Mouse (Mus musculus) heart, embryonic 12.5 days (tissue): ENCODE measurements around the gene Zfp207. TPM values are rescaled to one million over a fixed set of nuclear protein-coding genes. Genes with fewer than 3 reads are reported as not detected.
"Not testable (repeated sequence)": the region's sequence is repeated elsewhere in the genome, so short reads cannot be mapped to it uniquely, and the experiment has no call there.

Experiments used
- ATAC-seq: fragments of 200-750 bp; cut with Nextera tagmentation; 2 replicates; pipeline ENCODE4 v1.8.0; 2017; ENCODE audit warnings: moderate TSS enrichment, moderate library complexity; ENCODE audit not compliant: insufficient number of reproducible peaks, low FRiP score
- H3K27ac ChIP-seq: fragments of 300-500 bp; sonication (generic); 2 replicates; pipeline ENCODE4 v1.5.1; 2016; ENCODE audit warnings: mild to moderate bottlenecking, moderate library complexity; ENCODE audit not compliant: poor library complexity, severe bottlenecking
- H3K27me3 ChIP-seq: fragments of 300-500 bp; sonication (generic); replicated peaks from 2 replicates; pipeline ENCODE4 v1.6.1; 2016; ENCODE audit warnings: mild to moderate bottlenecking, moderate library complexity
- H3K36me3 ChIP-seq: fragments of 300-500 bp; sonication (generic); 2 replicates; pipeline ENCODE4 v1.6.1; 2016; ENCODE audit warnings: mild to moderate bottlenecking, moderate library complexity
- H3K4me1 ChIP-seq: fragments of 300-500 bp; sonication (generic); replicated peaks from 2 replicates; pipeline ENCODE4 v1.6.1; 2016; ENCODE audit warnings: mild to moderate bottlenecking
- H3K4me2 ChIP-seq: fragments of 300-500 bp; sonication (generic); 2 replicates; pipeline ENCODE4 v1.6.1; 2016; ENCODE audit warnings: mild to moderate bottlenecking, moderate library complexity
- H3K4me3 ChIP-seq: fragments of 300-500 bp; sonication (generic); 2 replicates; pipeline ENCODE4 v1.5.1; 2016; ENCODE audit warnings: mild to moderate bottlenecking
- H3K9ac ChIP-seq: fragments of 300-500 bp; sonication (generic); 2 replicates; pipeline ENCODE4 v1.6.1; 2016; ENCODE audit warnings: mild to moderate bottlenecking, moderate library complexity
- H3K9me3 ChIP-seq: fragments of 300-500 bp; sonication (generic); replicated peaks from 2 replicates; pipeline ENCODE4 v1.6.1; 2016; ENCODE audit warnings: mild to moderate bottlenecking, moderate library complexity
- WGBS: fragments of 180-500 bp; shearing (Covaris S2); methylation state at CpG from one replicate; pipeline ENCODE4 v1.1.7; 2016; 5-methylcytosine and 5-hydroxymethylcytosine counted together
- polyA plus RNA-seq: library from polyadenylated mRNA; unstranded; fragments of >200 nt; fragmentation: Nextera tagmentation; extraction: Ambion mirVana; gene quantifications from 2 replicates; pipeline ENCODE4 v1.2.1, GENCODE M21; 2016

The Zfp207 gene
- polyA plus RNA-seq = 168 and 169 TPM in 2 replicates

GRCm38 (mm10) chr11:80383019-80383625, at the start of gene Zfp207:
TSS of gene Zfp207 (plus strand) at chr11:80383279.
- Histone ChIP-seq H3K27me3 (no peaks in the 10 kb centered on the region), H3K9me3 (no peaks in the 10 kb centered on the region), H3K27ac (peak within 1 kb of the TSS; percentile 90), H3K4me3 (peak within 1 kb of the TSS; percentile 97), H3K4me1 (peaks cover 19% of the 10 kb centered on the region), H3K9ac (peak within 1 kb of the TSS; percentile 98), H3K36me3 (peaks cover 20% of the 10 kb centered on the region), H3K4me2 (peak within 1 kb of the TSS; percentile 85)
- ATAC-seq = peak; percentile 95
- WGBS = under 1% methylated on average over 33 of the region's 33 CpGs

DNA sequence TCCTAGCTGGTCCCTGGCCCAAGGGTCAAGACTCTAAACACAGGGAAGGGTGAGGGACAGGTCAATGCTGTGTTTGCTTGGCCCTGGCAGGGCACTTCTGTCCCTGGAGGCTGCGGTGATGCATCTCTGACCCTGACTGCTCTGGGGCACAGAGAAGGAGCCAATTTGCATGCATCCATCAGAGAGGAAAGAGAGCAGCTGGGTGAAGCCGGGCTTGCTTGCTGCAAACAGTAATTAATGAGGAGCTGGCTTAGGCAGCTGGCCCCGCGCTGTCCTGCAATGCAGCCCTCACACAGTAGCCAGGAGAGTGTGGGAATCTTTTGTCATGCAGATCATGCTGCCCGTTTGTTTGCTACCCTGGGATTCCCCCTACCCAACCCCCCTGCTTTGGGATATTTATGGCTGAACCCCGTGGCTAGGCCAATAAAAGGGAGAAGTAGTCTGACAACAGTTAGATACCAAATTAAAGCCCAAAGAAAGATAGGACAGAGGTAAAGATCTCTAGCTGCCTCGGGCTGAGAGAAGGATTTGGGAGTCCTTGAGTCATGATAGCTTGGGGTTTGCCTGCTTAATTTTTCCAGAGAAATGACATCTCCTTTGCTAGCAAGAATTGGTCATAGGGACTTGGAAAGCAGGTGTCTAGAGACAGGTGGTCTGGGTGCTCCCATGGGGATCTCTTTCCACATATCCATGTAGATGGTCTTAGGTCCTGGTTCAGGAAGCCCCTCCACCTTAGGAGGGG, 47.3 kb upstream of the Zfp207 start:
- no peak for ATAC-seq
- Histone ChIP-seq H3K36me3 (no peaks in the 10 kb centered on the region), H3K9ac (no peak overlapping the region), H3K9me3 (no peaks in the 10 kb centered on the region), H3K4me2 (0 out of 2 replicates have a peak overlapping the region, but pooled peaks have one; percentile 8), H3K27me3 (peaks cover 24% of the 10 kb centered on the region), H3K4me3 (no peak overlapping the region), H3K4me1 (peaks cover 12% of the 10 kb centered on the region), H3K27ac (no peak overlapping the region)
- 10% methylated on average over 7 of the region's 7 CpGs for WGBS

- Histone ChIP-seq H3K36me3 (no peaks in the 10 kb centered on the region), H3K27ac (no peak overlapping the region), H3K9ac (no peak overlapping the region), H3K9me3 (no peaks in the 10 kb centered on the region), H3K4me3 (no peak overlapping the region), H3K4me1 (peaks cover 12% of the 10 kb centered on the region), H3K27me3 (peaks cover 24% of the 10 kb centered on the region), H3K4me2 (peak overlapping the region; percentile 8; the same call in 1 of the 2 replicates)
- ATAC-seq = no peak
- WGBS = 14% methylated on average over 6 of the region's 6 CpGs
Measured at GRCm38 (mm10) chr11:80336351-80336730, 46.7 kb upstream of the Zfp207 start.

DNA sequence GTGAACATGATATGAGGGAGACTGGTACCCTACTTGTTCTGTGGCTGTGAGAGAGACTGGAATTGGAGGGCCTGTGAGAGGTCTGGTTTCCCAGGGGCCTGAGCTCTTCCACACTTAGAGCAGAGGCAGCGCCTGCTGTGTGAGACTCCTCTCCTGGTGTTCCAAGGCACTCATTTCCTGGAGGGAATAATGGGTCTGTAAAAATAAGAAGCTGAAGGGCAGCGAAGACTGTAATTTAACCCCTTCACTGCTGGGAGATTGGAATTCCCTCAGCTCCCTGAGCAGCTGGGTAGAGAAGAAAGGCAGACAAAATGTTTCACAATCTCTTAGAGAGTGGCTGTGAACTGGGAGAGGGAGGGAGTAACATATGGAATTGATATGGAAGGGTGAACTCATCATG, 40.6 kb upstream of the Zfp207 start:
- H3K9ac ChIP-seq = no peak overlapping the region; the same call in 1 of the 2 replicates
- no peak overlapping the region for H3K4me2 ChIP-seq
- 11% methylated on average over 2 of the region's 2 CpGs for WGBS
- no peak overlapping the region for H3K27ac ChIP-seq
- no peaks in the 10 kb centered on the region for H3K4me1 ChIP-seq
- no peak overlapping the region for H3K4me3 ChIP-seq
- 0 out of 2 replicates have a peak, but pooled peaks cover 8% of the 10 kb centered on the region for H3K27me3 ChIP-seq
- no peaks in the 10 kb centered on the region for H3K36me3 ChIP-seq
- no peaks in the 10 kb centered on the region for H3K9me3 ChIP-seq
- no peak for ATAC-seq

- 71% methylated on average over 5 of the region's 5 CpGs for WGBS
Measured at GRCm38 (mm10) chr11:80351832-80352430, 31.1 kb upstream of the Zfp207 start.

DNA sequence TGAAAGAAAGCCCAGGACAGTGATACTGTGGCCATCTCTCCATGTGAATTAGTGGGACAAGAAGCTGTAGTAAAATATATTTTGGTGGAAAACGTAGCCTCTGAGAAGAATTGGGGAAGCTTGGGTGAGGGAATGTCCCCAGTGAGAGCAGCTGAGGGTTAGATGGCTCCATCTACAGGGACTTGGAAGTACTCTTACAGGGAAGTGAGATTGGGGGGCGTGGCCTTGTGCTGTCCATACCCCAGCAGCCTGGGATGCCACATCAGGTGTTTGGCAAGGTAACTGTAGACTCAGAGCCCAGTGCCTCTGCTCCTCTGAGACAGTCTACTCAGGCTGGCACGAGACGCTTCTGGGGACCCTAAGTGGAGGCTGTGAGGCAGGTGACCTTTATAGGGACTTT, 28.2 kb upstream of the Zfp207 start:
- Histone ChIP-seq H3K4me3 (no peak overlapping the region), H3K9ac (no peak overlapping the region), H3K4me1 (no peaks in the 10 kb centered on the region), H3K27me3 (peaks cover 9% of the 10 kb centered on the region), H3K27ac (no peak overlapping the region), H3K4me2 (no peak overlapping the region), H3K9me3 (no peaks in the 10 kb centered on the region), H3K36me3 (peaks cover 10% of the 10 kb centered on the region; the same call in 1 of the 2 replicates)
- ATAC-seq = no peak
- 30% methylated on average over 4 of the region's 4 CpGs for WGBS

More at GRCm38 (mm10) chr11:80351832-80352430, 31.1 kb upstream of the Zfp207 start:
- Histone ChIP-seq H3K27ac (no peak overlapping the region), H3K9me3 (no peaks in the 10 kb centered on the region), H3K9ac (no peak overlapping the region), H3K27me3 (peaks cover 9% of the 10 kb centered on the region), H3K4me3 (no peak overlapping the region), H3K4me2 (no peak overlapping the region), H3K4me1 (no peaks in the 10 kb centered on the region), H3K36me3 (no peaks in the 10 kb centered on the region)
- ATAC-seq = no peak

DNA sequence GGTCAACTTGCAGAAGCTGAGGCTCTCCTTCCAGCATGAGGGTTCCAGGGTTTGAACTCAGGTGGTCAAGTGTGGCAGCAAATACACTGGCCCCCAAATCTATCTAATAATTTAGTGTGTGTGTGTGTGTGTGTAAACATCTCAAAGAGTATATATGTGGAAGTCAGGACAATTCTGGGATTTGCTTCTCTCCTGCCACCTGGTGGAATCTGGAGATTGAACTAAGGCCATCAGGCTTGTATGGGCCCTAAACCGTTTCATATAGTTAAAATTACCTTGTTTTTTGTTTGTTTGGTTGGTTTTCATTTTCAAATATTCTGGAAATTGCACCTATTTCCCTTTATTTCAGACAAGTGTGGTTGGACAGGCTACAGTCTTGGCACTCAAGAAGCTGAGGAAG, 14.1 kb upstream of the Zfp207 start:
- Histone ChIP-seq H3K9ac (no peak overlapping the region), H3K4me3 (no peak overlapping the region), H3K27ac (no peak overlapping the region), H3K9me3 (no peaks in the 10 kb centered on the region), H3K4me1 (no peaks in the 10 kb centered on the region), H3K4me2 (no peak overlapping the region), H3K27me3 (no peaks in the 10 kb centered on the region), H3K36me3 (peaks cover 69% of the 10 kb centered on the region)
- WGBS = 94% methylated on average over 1 of the region's 1 CpGs
- ATAC-seq = no peak

- 0 out of 2 replicates have a peak overlapping the region, but pooled peaks have one; percentile 78 for H3K4me2 ChIP-seq
- no peak for ATAC-seq
- WGBS = 68% methylated on average over 4 of the region's 4 CpGs
Measured at GRCm38 (mm10) chr11:80376651-80377050, 6.4 kb upstream of the Zfp207 start.

DNA sequence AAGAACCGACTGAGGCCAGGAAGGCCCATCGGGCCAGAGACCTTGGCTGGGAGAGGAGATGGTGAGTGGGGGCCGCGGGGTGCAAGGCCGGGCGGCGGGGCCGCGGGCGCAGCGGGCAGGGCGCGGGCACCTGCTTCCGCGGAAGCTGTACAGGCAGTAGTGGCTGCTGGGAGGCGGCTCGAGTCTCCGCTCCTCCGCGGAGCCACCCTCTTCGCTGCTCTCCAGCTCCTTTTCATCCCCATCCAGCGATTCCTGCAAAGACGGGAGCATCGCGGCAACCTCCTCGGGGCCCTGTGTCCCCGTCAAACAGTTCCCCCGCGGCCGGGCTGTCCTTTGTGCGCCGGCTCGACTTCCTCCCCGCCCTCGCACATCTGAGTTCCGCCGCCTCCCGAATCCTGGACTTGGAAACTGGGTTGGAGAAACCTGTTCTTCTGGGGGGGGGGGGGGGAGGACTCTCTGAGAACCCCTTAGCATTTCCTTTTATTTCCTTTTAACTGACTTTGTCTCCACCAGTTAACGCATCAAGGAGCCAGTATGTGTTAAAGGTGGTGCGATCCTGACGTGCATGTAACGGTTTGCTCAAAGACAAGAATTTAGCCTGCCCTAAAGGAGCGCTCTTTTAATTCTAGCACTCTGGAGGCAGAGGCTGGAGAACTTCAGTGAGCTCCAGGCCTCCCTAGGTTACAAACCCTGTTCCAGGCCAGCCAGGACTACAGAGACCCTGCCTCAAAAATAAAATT, 5.2 kb upstream of the Zfp207 start, which contains the start of gene 5730455P16Rik:
Gene 5730455P16Rik (minus strand): TSS at position 323 of the 740 bp plus-strand sequence.
- Histone ChIP-seq H3K4me2 (peak within 1 kb of the TSS; percentile 78), H3K36me3 (peaks cover 26% of the 10 kb centered on the region), H3K9me3 (no peaks in the 10 kb centered on the region), H3K4me1 (0 out of 2 replicates have a peak, but pooled peaks cover 4% of the 10 kb centered on the region), H3K27me3 (no peaks in the 10 kb centered on the region), H3K4me3 (peak within 1 kb of the TSS; percentile 93), H3K27ac (peak within 1 kb of the TSS; percentile 84), H3K9ac (peak within 1 kb of the TSS; percentile 97)
- peak; percentile 77 for ATAC-seq
- 2% methylated on average over 42 of the region's 43 CpGs for WGBS

More at GRCm38 (mm10) chr11:80376651-80377050, 6.4 kb upstream of the Zfp207 start:
- no peak overlapping the region for H3K27ac ChIP-seq
- 0 out of 2 replicates have a peak, but pooled peaks cover 4% of the 10 kb centered on the region for H3K4me1 ChIP-seq
- H3K36me3 ChIP-seq = peaks cover 31% of the 10 kb centered on the region
- no peaks in the 10 kb centered on the region for H3K9me3 ChIP-seq
- no peak overlapping the region for H3K9ac ChIP-seq
- no peak overlapping the region for H3K4me3 ChIP-seq
- no peaks in the 10 kb centered on the region for H3K27me3 ChIP-seq

- H3K27ac ChIP-seq, H3K4me1 ChIP-seq, H3K27me3 ChIP-seq, H3K9me3 ChIP-seq, ATAC-seq: not testable (repeated sequence)
- Histone ChIP-seq H3K9ac (peak overlapping the region; percentile 97), H3K4me3 (peak overlapping the region; percentile 93), H3K4me2 (peak overlapping the region; percentile 78), H3K36me3 (peaks cover 19% of the 10 kb centered on the region)
- WGBS = 56% methylated on average over 2 of the region's 2 CpGs
Measured at GRCm38 (mm10) chr11:80378452-80379068, 4.5 kb upstream of the Zfp207 start.
